Mouse (Mus musculus): ENCODE results near the gene Cptp. TPM values are rescaled to one million over a fixed set of nuclear protein-coding genes. Genes with fewer than 3 reads are reported as not detected.

Cptp gene
- polyA plus RNA-seq (2016; fragmentation: Nextera tagmentation; extraction: Ambion mirVana): 14.0 and 16.2 TPM in 2 replicates

- peak; percentile 99 for DNase-seq (ENCODE audit: low spot score)
- under 1% methylated on average over 63 of the region's 63 CpGs for WGBS
- Histone ChIP-seq H3K27ac (peak within 1 kb of the TSS; percentile 85), H3K4me1 (peaks cover 12% of the 10 kb centered on the region), H3K4me3 (peak within 1 kb of the TSS; percentile 77), H3K36me3 (peaks cover 55% of the 10 kb centered on the region), H3K27me3 (ENCODE audit: insufficient read depth, poor library complexity, severe bottlenecking) (no peaks in the 10 kb centered on the region), H3K9me3 (no peaks in the 10 kb centered on the region)
Measured at GRCm38 (mm10) chr4:155869317-155870033, at the start of gene Cptp, which contains the start of gene Ints11. Gene Cptp, minus strand, starts transcription at chr4:155869440. Gene Ints11, plus strand, starts transcription at chr4:155869546.

DNA sequence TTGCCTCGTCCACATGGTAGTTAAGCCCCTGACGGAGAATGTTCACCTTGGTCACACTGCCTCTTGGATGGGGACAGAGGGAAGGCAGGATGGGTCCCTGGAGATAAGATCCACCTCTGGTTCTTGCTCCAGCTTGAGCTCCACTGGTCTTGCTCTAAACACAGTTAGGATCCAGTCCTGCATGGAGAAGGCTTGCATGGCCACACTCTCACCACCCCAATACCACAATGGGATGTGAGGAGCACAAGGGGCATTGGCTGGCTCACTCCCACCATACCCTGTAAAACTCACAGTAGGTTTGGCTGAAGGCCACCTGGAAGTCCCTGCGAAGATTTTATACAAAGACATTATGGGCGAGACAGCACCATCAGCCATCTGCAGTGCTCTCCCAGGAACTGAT, 39.5 kb upstream of the Cptp start:
- Histone ChIP-seq H3K27ac (no peak overlapping the region), H3K9me3 (no peaks in the 10 kb centered on the region), H3K4me1 (no peaks in the 10 kb centered on the region), H3K27me3 (ENCODE audit: insufficient read depth, poor library complexity, severe bottlenecking) (no peaks in the 10 kb centered on the region), H3K4me3 (no peak overlapping the region), H3K36me3 (peaks cover 26% of the 10 kb centered on the region)
- 91% methylated on average over 4 of the region's 4 CpGs for WGBS
- DNase-seq (ENCODE audit: low spot score): no peak

DNA sequence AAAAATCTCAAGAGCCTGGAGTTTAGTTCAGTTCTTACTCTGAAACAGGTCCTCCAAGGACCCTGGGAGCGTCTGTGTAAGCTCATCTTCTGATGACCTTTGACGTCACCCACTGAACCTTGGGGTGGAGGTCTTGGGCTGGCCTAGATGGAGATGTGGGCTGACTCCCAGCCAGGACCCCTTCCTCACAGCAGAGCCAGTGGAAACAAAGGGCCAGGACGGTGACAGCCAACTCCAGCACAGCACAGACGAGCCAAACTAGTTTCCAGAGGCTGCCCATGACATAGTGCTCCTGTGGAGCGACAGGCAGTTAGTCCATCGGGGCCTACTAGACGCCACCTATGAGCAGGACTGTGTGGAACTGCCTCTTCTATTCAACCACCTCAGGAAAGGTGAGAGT, 39.0 kb upstream of the Cptp start:
- Histone ChIP-seq H3K4me1 (no peaks in the 10 kb centered on the region), H3K27ac (no peak overlapping the region), H3K9me3 (no peaks in the 10 kb centered on the region), H3K27me3 (ENCODE audit: insufficient read depth, poor library complexity, severe bottlenecking) (no peaks in the 10 kb centered on the region), H3K4me3 (no peak overlapping the region), H3K36me3 (peaks cover 31% of the 10 kb centered on the region)
- 67% methylated on average over 7 of the region's 7 CpGs for WGBS
- DNase-seq (ENCODE audit: low spot score): no peak

GRCm38 (mm10) chr4:155907003-155907402, 37.8 kb upstream of the Cptp start:
- H3K27me3 ChIP-seq (ENCODE audit: insufficient read depth, poor library complexity, severe bottlenecking): no peaks in the 10 kb centered on the region
- peaks cover 44% of the 10 kb centered on the region for H3K36me3 ChIP-seq
- WGBS: 78% methylated on average over 11 of the region's 11 CpGs

GRCm38 (mm10) chr4:155906125-155906524, 36.9 kb upstream of the Cptp start:
- no peak for DNase-seq (ENCODE audit: low spot score)
- Histone ChIP-seq H3K36me3 (peaks cover 53% of the 10 kb centered on the region), H3K27me3 (ENCODE audit: insufficient read depth, poor library complexity, severe bottlenecking) (no peaks in the 10 kb centered on the region), H3K4me3 (no peak overlapping the region), H3K27ac (no peak overlapping the region), H3K9me3 (no peaks in the 10 kb centered on the region), H3K4me1 (no peaks in the 10 kb centered on the region)
- WGBS: 86% methylated on average over 9 of the region's 9 CpGs

More at GRCm38 (mm10) chr4:155907003-155907402, 37.8 kb upstream of the Cptp start:
- Histone ChIP-seq H3K4me3 (no peak overlapping the region), H3K4me1 (no peaks in the 10 kb centered on the region), H3K27ac (no peak overlapping the region), H3K9me3 (no peaks in the 10 kb centered on the region)
- DNase-seq (ENCODE audit: low spot score): no peak

DNA sequence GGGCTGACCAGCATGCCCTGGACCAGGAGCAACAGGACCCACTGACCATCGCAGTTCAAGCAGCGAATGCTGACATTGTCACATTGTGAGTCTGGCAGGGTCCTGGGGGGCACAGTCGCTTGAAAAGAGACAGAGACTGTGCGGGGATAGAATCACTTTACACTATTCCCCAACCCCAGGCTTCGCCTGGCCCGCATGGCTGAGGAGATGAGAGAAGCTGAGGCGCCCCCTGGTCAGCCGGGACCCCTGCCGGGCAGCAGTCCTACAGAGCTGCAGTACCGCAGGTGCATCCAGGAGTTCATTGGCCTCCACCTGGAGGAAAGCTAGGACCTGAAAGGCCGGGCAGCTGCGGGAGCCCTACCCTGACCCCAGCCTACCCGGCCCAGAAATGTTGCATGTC, 36.4 kb upstream of the Cptp start:
- no peaks in the 10 kb centered on the region for H3K27me3 ChIP-seq (ENCODE audit: insufficient read depth, poor library complexity, severe bottlenecking)
- no peak for DNase-seq (ENCODE audit: low spot score)
- H3K4me3 ChIP-seq: no peak overlapping the region
- no peaks in the 10 kb centered on the region for H3K4me1 ChIP-seq
- H3K36me3 ChIP-seq: peaks cover 58% of the 10 kb centered on the region
- H3K9me3 ChIP-seq: no peaks in the 10 kb centered on the region
- H3K27ac ChIP-seq: no peak overlapping the region
- WGBS: 80% methylated on average over 13 of the region's 13 CpGs

- Histone ChIP-seq H3K4me3 (no peak overlapping the region), H3K4me1 (no peaks in the 10 kb centered on the region), H3K27me3 (ENCODE audit: insufficient read depth, poor library complexity, severe bottlenecking) (no peaks in the 10 kb centered on the region), H3K27ac (no peak overlapping the region), H3K9me3 (no peaks in the 10 kb centered on the region), H3K36me3 (peaks cover 68% of the 10 kb centered on the region)
- 83% methylated on average over 13 of the region's 13 CpGs for WGBS
- no peak for DNase-seq (ENCODE audit: low spot score)
Measured at GRCm38 (mm10) chr4:155904318-155905102, 35.3 kb upstream of the Cptp start.

DNA sequence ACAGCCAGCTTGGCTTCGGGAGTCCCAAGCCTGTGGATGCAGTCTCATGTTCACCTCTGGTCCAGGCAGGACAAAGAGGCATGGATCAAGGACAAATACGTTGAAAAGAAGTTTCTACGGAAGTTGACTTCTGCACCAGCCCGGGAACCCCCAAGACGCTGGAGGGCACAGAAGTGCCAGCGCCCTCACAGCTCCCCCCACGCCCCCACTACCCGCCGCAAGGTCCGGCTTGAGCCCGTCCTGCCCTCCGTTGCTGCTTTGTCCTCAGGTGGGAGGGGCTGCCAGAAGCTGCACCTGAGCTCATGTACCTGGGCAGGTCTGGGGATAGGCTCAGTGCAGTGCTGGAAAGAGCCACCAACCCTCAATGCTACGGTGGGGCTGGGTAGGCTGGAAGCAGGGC, 34.0 kb upstream of the Cptp start:
- Histone ChIP-seq H3K4me1 (no peaks in the 10 kb centered on the region), H3K27me3 (ENCODE audit: insufficient read depth, poor library complexity, severe bottlenecking) (no peaks in the 10 kb centered on the region), H3K36me3 (peaks cover 80% of the 10 kb centered on the region), H3K9me3 (no peaks in the 10 kb centered on the region), H3K4me3 (no peak overlapping the region), H3K27ac (no peak overlapping the region)
- WGBS: 95% methylated on average over 13 of the region's 13 CpGs
- no peak for DNase-seq (ENCODE audit: low spot score)

GRCm38 (mm10) chr4:155901205-155901604, 32.0 kb upstream of the Cptp start:
- Histone ChIP-seq H3K4me3 (no peak overlapping the region), H3K4me1 (no peaks in the 10 kb centered on the region), H3K27me3 (ENCODE audit: insufficient read depth, poor library complexity, severe bottlenecking) (no peaks in the 10 kb centered on the region), H3K27ac (no peak overlapping the region), H3K9me3 (no peaks in the 10 kb centered on the region), H3K36me3 (peaks cover 91% of the 10 kb centered on the region)
- no peak for DNase-seq (ENCODE audit: low spot score)
- WGBS: 67% methylated on average over 3 of the region's 3 CpGs

DNA sequence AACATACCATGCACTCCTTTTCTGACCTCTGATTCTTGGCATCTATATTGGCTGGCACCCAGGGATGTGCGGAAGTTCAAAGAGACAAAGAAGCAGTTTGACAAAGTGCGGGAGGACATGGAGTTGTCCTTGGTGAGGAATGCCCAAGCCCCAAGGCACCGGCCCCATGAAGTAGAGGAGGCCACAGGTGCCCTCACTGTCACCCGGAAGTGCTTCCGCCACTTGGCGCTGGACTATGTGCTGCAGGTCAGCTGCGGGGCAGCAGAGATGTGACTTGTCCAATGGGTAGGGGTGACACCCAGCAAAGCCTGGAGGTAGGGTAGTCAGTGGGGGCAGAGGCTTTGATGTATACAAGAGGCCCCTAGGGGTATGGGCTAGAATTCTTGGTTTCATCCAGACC, 30.1 kb upstream of the Cptp start:
- DNase-seq (ENCODE audit: low spot score): no peak

DNA sequence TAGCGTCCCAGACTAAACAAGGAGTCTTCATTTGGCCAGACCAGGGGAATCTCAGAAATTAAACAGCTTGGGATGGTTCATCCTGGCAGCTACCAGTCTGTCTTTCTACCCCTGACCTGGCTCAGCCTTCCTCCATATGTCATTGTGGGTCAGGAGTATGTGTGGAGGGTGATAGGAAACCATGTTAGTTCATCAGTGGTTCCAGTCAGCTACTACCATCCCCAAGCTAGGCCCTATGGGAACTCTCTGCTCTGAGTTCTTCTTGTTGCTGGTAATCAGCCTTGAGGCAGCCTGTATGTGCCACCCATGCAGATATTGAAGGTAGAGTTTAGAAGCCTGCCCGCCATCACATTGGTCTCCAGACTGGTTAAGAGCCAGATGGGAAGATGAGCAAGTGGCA, 29.1 kb upstream of the Cptp start:
- no peak overlapping the region for H3K27ac ChIP-seq
- 0 out of 2 replicates have a peak, but pooled peaks cover 1% of the 10 kb centered on the region for H3K27me3 ChIP-seq (ENCODE audit: insufficient read depth, poor library complexity, severe bottlenecking)
- 93% methylated on average over 2 of the region's 2 CpGs for WGBS
- peaks cover 66% of the 10 kb centered on the region for H3K36me3 ChIP-seq
- peaks cover 20% of the 10 kb centered on the region for H3K4me1 ChIP-seq
- no peak for DNase-seq (ENCODE audit: low spot score)
- H3K4me3 ChIP-seq: no peak overlapping the region
- H3K9me3 ChIP-seq: no peaks in the 10 kb centered on the region

More for the DNA sequence above, 30.1 kb upstream of the Cptp start:
- H3K4me1 ChIP-seq: peaks cover 10% of the 10 kb centered on the region
- H3K27me3 ChIP-seq (ENCODE audit: insufficient read depth, poor library complexity, severe bottlenecking): no peaks in the 10 kb centered on the region
- H3K4me3 ChIP-seq: no peak overlapping the region
- no peak overlapping the region for H3K27ac ChIP-seq
- H3K9me3 ChIP-seq: no peaks in the 10 kb centered on the region
- peaks cover 76% of the 10 kb centered on the region for H3K36me3 ChIP-seq
- 92% methylated on average over 7 of the region's 7 CpGs for WGBS

DNA sequence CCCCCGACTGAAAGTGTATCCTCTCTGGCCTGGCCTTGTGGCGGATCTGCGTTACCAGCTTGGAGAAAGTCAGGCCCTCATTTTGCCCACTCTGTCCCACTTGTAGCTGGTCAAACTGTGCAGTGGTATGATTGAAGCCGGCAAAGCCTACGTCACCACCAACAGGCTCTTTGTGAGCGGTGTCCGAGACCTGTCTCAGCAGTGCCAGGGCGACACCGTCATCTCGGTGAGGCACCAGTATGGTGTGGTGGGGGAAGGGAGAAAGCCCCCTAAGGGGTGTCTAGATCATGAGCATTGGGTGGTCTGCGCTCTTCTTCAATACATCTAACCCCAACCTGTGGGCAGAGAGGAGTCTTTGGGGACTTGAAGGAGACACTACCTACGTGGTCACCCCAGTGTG, 27.2 kb upstream of the Cptp start:
- 0 out of 2 replicates have a peak, but pooled peaks cover 5% of the 10 kb centered on the region for H3K27me3 ChIP-seq (ENCODE audit: insufficient read depth, poor library complexity, severe bottlenecking)
- 97% methylated on average over 12 of the region's 12 CpGs for WGBS

GRCm38 (mm10) chr4:155895826-155896225, 26.6 kb upstream of the Cptp start:
- no peak for DNase-seq (ENCODE audit: low spot score)
- Histone ChIP-seq H3K4me3 (no peak overlapping the region), H3K36me3 (peaks cover 41% of the 10 kb centered on the region), H3K27me3 (ENCODE audit: insufficient read depth, poor library complexity, severe bottlenecking) (0 out of 2 replicates have a peak, but pooled peaks cover 5% of the 10 kb centered on the region), H3K27ac (no peak overlapping the region), H3K4me1 (peaks cover 33% of the 10 kb centered on the region), H3K9me3 (no peaks in the 10 kb centered on the region)
- 88% methylated on average over 4 of the region's 4 CpGs for WGBS

More for the DNA sequence above, 27.2 kb upstream of the Cptp start:
- DNase-seq (ENCODE audit: low spot score): no peak
- H3K9me3 ChIP-seq: no peaks in the 10 kb centered on the region
- peaks cover 48% of the 10 kb centered on the region for H3K36me3 ChIP-seq
- H3K27ac ChIP-seq: no peak overlapping the region
- H3K4me1 ChIP-seq: peaks cover 29% of the 10 kb centered on the region
- no peak overlapping the region for H3K4me3 ChIP-seq
